10 mouse cellular contexts compared by ENCODE assay signal in genomic region chr9:42122441-42122840, GRCm38 (mm10). TPM values are rescaled to one million over a fixed set of nuclear protein-coding genes. Genes with fewer than 3 reads are reported as not detected.
DNase-seq lines count a peak whose midpoint lies in the region; ATAC-seq and TF ChIP-seq lines count a peak whose summit lies in the region.
"Had no signal": no experiment of that assay in that cellular context is flagged by ENCODE, and none has a peak within 500 bp of the region (broad histone marks: within the 10 kb centered on the region; RNA-seq: fewer than 3 reads in every experiment).

No protein-coding gene starts in this region.

- TF ChIP-seq EP300 in heart, adult 2 months (IDR thresholded peaks at IDR 0.05; ENCODE audit: insufficient read depth, low read depth, low read length), result no peak

- no peak for TF ChIP-seq CTCF in heart, adult 2 months (IDR thresholded peaks at IDR 0.05)

- intact Hi-C loops in heart, adult 2 months (cut with DNase I), result loop anchor here (5.0 kb wide), 2 partner anchors 85 to 120 kb away; no protein-coding TSS in a partner anchor

- peaks cover 2% of the 10 kb centered on the region; the same call in 1 of the 2 replicates for H3K4me1 ChIP-seq in heart, embryonic 11.5 days (ENCODE audit: control insufficient read depth, insufficient read depth, low read length)
- H3K4me1 ChIP-seq in heart, adult 2 months (ENCODE audit: control insufficient read depth, insufficient read depth, low read length), result no peaks in the 10 kb centered on the region
- peaks cover 5% of the 10 kb centered on the region; the same call in 1 of the 2 replicates for H3K4me1 ChIP-seq in midbrain, embryonic 11.5 days (ENCODE audit: control insufficient read depth, insufficient read depth, low read length)
- H3K4me1 ChIP-seq in midbrain, embryonic 10.5 days, result peaks cover 17% of the 10 kb centered on the region
- peaks cover 7% of the 10 kb centered on the region for H3K4me1 ChIP-seq in limb, embryonic 14.5 days (ENCODE audit: control insufficient read depth, insufficient read depth, low read length)
- no peaks in the 10 kb centered on the region for H3K4me1 ChIP-seq in stomach, embryonic 15.5 days

- H3K27ac ChIP-seq in heart, embryonic 11.5 days (ENCODE audit: low read depth, low read length), result no peak overlapping the region
- H3K27ac ChIP-seq in heart, adult 2 months, result no peak overlapping the region
- no peak overlapping the region for H3K27ac ChIP-seq in midbrain, embryonic 11.5 days (ENCODE audit: low read depth, low read length)
- H3K27ac ChIP-seq in midbrain, embryonic 10.5 days (replicated peaks), result no peak overlapping the region
- no peak overlapping the region for H3K27ac ChIP-seq in limb, embryonic 14.5 days (replicated peaks; ENCODE audit: low read depth, low read length)
- no peak overlapping the region for H3K27ac ChIP-seq in stomach, embryonic 15.5 days

- no peaks in the 10 kb centered on the region for H3K9me3 ChIP-seq in heart, embryonic 11.5 days (replicated peaks; ENCODE audit: control insufficient read depth, low read length)
- no peaks in the 10 kb centered on the region for H3K9me3 ChIP-seq in midbrain, embryonic 11.5 days (ENCODE audit: control insufficient read depth, low read length)
- no peaks in the 10 kb centered on the region for H3K9me3 ChIP-seq in midbrain, embryonic 10.5 days (replicated peaks)
- H3K9me3 ChIP-seq in limb, embryonic 14.5 days (ENCODE audit: control insufficient read depth, low read length), result no peaks in the 10 kb centered on the region
- H3K9me3 ChIP-seq in stomach, embryonic 15.5 days, result no peaks in the 10 kb centered on the region

- no peak for ATAC-seq in heart, embryonic 11.5 days (replicated peaks; ENCODE audit: insufficient number of reproducible peaks, low FRiP score, low TSS enrichment)
- ATAC-seq in midbrain, embryonic 11.5 days (ENCODE audit: low FRiP score), result no peak
- no peak for ATAC-seq in limb, embryonic 14.5 days (ENCODE audit: low FRiP score, low read depth)
- no peak for ATAC-seq in stomach, embryonic 15.5 days (ENCODE audit: insufficient read depth, low FRiP score, low read depth)
- no peak for ATAC-seq in frontal cortex, adult (ENCODE audit: low TSS enrichment)
- ATAC-seq: CD4-positive, CD25-positive, alpha-beta regulatory T cell, adult 4 months had no signal

- no peaks in the 10 kb centered on the region for H3K79me2 ChIP-seq in heart, adult 2 months (replicated peaks; ENCODE audit: control insufficient read depth, insufficient read depth, low read length)

- H3K27me3 ChIP-seq in heart, embryonic 11.5 days (ENCODE audit: control insufficient read depth, insufficient read depth, low read length), result peaks cover 16% of the 10 kb centered on the region
- no peaks in the 10 kb centered on the region for H3K27me3 ChIP-seq in heart, adult 2 months (ENCODE audit: control insufficient read depth, insufficient read depth, low read length)
- peaks cover 13% of the 10 kb centered on the region for H3K27me3 ChIP-seq in midbrain, embryonic 11.5 days (ENCODE audit: control insufficient read depth, insufficient read depth, low read length)
- H3K27me3 ChIP-seq in midbrain, embryonic 10.5 days (ENCODE audit: low read depth, poor library complexity, severe bottlenecking), result peaks cover 60% of the 10 kb centered on the region
- H3K27me3 ChIP-seq in limb, embryonic 14.5 days (ENCODE audit: control insufficient read depth, insufficient read depth, low read length), result no peaks in the 10 kb centered on the region; the same call in 1 of the 2 replicates
- H3K27me3 ChIP-seq in stomach, embryonic 15.5 days (replicated peaks), result no peaks in the 10 kb centered on the region

- H3K9ac ChIP-seq in heart, embryonic 11.5 days (ENCODE audit: low read depth, low read length), result no peak overlapping the region
- H3K9ac ChIP-seq in heart, adult 2 months (ENCODE audit: low read depth, low read length), result no peak overlapping the region
- no peak overlapping the region for H3K9ac ChIP-seq in midbrain, embryonic 11.5 days (ENCODE audit: low read length)
- no peak overlapping the region for H3K9ac ChIP-seq in limb, embryonic 14.5 days (ENCODE audit: low read depth, low read length, severe bottlenecking)
- no peak overlapping the region for H3K9ac ChIP-seq in stomach, embryonic 15.5 days

- WGBS in heart, embryonic 11.5 days (ENCODE audit: insufficient replicate concordance), result 78% methylated on average over 6 of the region's 6 CpGs
- 83% methylated on average over 6 of the region's 6 CpGs for WGBS in heart, adult 2 months
- WGBS in midbrain, embryonic 11.5 days, result 87% methylated on average over 6 of the region's 6 CpGs
- WGBS in midbrain, embryonic 10.5 days, result 89% methylated on average over 6 of the region's 6 CpGs
- 80% methylated on average over 6 of the region's 6 CpGs for WGBS in limb, embryonic 14.5 days
- 71% methylated on average over 6 of the region's 6 CpGs for WGBS in stomach, embryonic 15.5 days

- no peak for TF ChIP-seq POLR2A in heart, adult 2 months (IDR thresholded peaks at IDR 0.05; ENCODE audit: insufficient read depth, low read depth, low read length)
- TF ChIP-seq POLR2A in limb, embryonic 14.5 days (IDR thresholded peaks at IDR 0.05; ENCODE audit: borderline replicate concordance, extremely low read depth, insufficient read depth, insufficient read length), result no peak

- H3K4me3 ChIP-seq in heart, embryonic 11.5 days (ENCODE audit: low read depth, low read length), result no peak overlapping the region
- no peak overlapping the region for H3K4me3 ChIP-seq in heart, adult 2 months
- no peak overlapping the region for H3K4me3 ChIP-seq in midbrain, embryonic 11.5 days (ENCODE audit: low read depth, low read length)
- H3K4me3 ChIP-seq in midbrain, embryonic 10.5 days, result no peak overlapping the region
- H3K4me3 ChIP-seq in limb, embryonic 14.5 days (replicated peaks; ENCODE audit: low read length), result no peak overlapping the region
- H3K4me3 ChIP-seq in stomach, embryonic 15.5 days (replicated peaks), result peak overlapping the region; percentile 68; the same call in 1 of the 2 replicates

- no peaks in the 10 kb centered on the region for H3K36me3 ChIP-seq in heart, embryonic 11.5 days (ENCODE audit: control insufficient read depth, insufficient read depth, low read length)
- no peaks in the 10 kb centered on the region for H3K36me3 ChIP-seq in heart, adult 2 months (ENCODE audit: control insufficient read depth, insufficient read depth, low read length)
- H3K36me3 ChIP-seq in midbrain, embryonic 11.5 days (ENCODE audit: control insufficient read depth, insufficient read depth, low read length), result no peaks in the 10 kb centered on the region
- no peaks in the 10 kb centered on the region for H3K36me3 ChIP-seq in midbrain, embryonic 10.5 days
- no peaks in the 10 kb centered on the region for H3K36me3 ChIP-seq in limb, embryonic 14.5 days (ENCODE audit: control insufficient read depth, insufficient read depth, low read length)
- no peaks in the 10 kb centered on the region for H3K36me3 ChIP-seq in stomach, embryonic 15.5 days

- no peak for DNase-seq in heart, adult 2 months
- DNase-seq in midbrain, embryonic 11.5 days (ENCODE audit: low spot score, missing footprints), result peak; percentile 70
- no peak for DNase-seq in midbrain, embryonic 10.5 days (ENCODE audit: low spot score)
- DNase-seq in limb, embryonic 14.5 days (ENCODE audit: low spot score), result no peak
- no peak for DNase-seq in spleen, adult 18-20 months
- DNase-seq: heart, postnatal 36 days had no signal

- H3K4me2 ChIP-seq in heart, embryonic 11.5 days, result peak overlapping the region; percentile 88; the same call in 1 of the 2 replicates
- H3K4me2 ChIP-seq in midbrain, embryonic 11.5 days, result no peak overlapping the region
- H3K4me2 ChIP-seq in limb, embryonic 14.5 days (replicated peaks; ENCODE audit: low read depth, low read length, severe bottlenecking), result 0 out of 2 replicates have a peak overlapping the region, but pooled peaks have one; percentile 97
- H3K4me2 ChIP-seq in stomach, embryonic 15.5 days, result peak overlapping the region; percentile 90

RNA-seq across cellular contexts. Expression of gene Sorl1, which starts 1.7 kb away (rescaled TPM):
- 7.6 and 8.8 TPM in 2 replicates for polyA plus RNA-seq in heart, embryonic 11.5 days (2014; fragmentation: Nextera tagmentation; extraction: Ambion mirVana)
- 10 to 100 TPM; 14.1 to 16.0 TPM for total RNA-seq in heart, adult 2 months (2021)
- polyA plus RNA-seq in heart, adult 2 months (2012; rRNA removed), result 12.3 and 13.4 TPM in 2 replicates
- polyA plus RNA-seq in midbrain, embryonic 11.5 days (2014; fragmentation: Nextera tagmentation; extraction: Ambion mirVana), result 3.1 and 3.8 TPM in 2 replicates
- polyA plus RNA-seq in midbrain, embryonic 10.5 days (2016; fragmentation: Nextera tagmentation; extraction: Ambion mirVana), result 2.3 and 3.8 TPM in 2 replicates
- 7.9 and 8.2 TPM in 2 replicates for polyA plus RNA-seq in limb, embryonic 14.5 days (2012; rRNA removed)
- 7.9 and 10.0 TPM in 2 replicates for polyA plus RNA-seq in limb, embryonic 14.5 days (2014; fragmentation: Nextera tagmentation; extraction: Ambion mirVana)
- 11.4 and 12.9 TPM in 2 replicates for polyA plus RNA-seq in stomach, embryonic 15.5 days (2015; fragmentation: Nextera tagmentation; extraction: Ambion mirVana)
